Mouse (Mus musculus) E14TG2a.4 (cell line): ENCODE measurements at regions not wholly inside any gene's neighbourhood (a gene's known extent, or its start where the extent isn't known, plus 50 kb on each side); places are given as distances from the start of the nearest gene placed in this dataset.

Experiments used
- CTCF ChIP-seq: conservative IDR thresholded peaks from 2 replicates; pipeline ENCODE4 v1.5.1; 2014; ENCODE audit warnings: low read length
- NANOG ChIP-seq: IDR thresholded peaks from 2 replicates; pipeline ENCODE4 v1.6.1; 2014; ENCODE audit warnings: borderline replicate concordance, low read length, mixed read lengths

- TF ChIP-seq CTCF: no peak
- no peak for TF ChIP-seq NANOG
These were observed 129.6 kb downstream of the Rps24 start for GRCm38 (mm10) chr14:24616306-24617125.
